Mouse (Mus musculus): ENCODE measurements around the gene Olfr1441.

DNA sequence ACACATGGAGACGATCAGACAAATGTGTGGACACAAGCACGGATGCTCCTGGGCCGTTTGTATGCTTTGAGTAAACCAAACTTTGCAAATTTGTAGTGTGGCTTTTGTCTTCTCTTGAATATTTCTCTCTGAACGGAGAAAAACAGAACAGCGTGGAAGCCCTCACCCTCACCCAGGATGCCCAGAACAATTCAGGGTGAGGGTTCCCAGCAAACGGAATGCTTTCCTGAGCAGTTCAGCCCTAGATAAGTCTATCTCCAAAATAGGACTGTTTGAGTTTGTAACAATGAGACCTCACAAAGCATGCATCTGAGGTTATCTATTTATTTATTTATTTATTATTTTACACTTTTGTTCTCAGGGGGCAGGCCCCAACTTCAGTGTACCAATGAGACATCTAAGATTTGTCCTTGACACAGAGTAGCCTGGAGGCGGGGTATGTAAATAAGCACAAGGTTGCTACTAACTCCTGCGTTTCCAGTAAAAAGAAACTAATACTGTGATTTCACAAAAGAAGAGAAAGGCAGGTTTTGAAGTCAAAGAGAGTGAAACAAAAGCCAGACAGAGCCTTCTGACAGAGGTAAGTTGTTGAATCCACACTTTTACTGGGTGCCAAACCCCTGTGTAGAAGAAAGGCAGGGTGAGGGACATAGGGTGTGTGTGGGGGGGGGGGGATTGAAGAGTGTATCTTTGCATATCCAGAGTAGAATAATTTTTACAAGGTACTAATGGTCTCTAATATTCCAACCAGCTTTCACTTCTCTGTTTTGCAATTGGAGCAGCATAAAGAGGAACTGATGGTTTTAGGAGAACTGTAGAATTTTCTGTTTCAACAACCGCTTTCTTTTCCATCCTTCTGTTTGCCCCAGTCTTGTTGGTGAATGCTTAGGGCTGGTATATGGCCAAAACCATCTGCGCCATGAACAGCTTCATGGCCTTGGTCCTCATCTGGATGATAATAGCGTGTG is 43.3 kb downstream of the Olfr1441 start, which contains the start of gene Mpeg1:
- TF ChIP-seq POLR2A (IDR thresholded peaks at IDR 0.05; ENCODE audit: borderline replicate concordance, insufficient read depth, low read length) = no peak
- TF ChIP-seq CTCF (IDR thresholded peaks at IDR 0.05; ENCODE audit: borderline replicate concordance, insufficient read depth, low read depth, low read length) = no peak
